Mouse (Mus musculus) liver, adult 2 months (tissue): ENCODE measurements around the gene Zbtb20. TPM values are rescaled to one million over a fixed set of nuclear protein-coding genes. Genes with fewer than 3 reads are reported as not detected.
A peak's percentile ranks its signal among the peaks of the same experiment; 100 is the strongest.

ENCODE experiments used
- DNase-seq: peaks from one replicate; pipeline ENCODE4 v3.0.0-alpha.2; 2011; ENCODE audit warnings: low read depth, low spot score; ENCODE audit errors: extremely low read depth
- H3K27ac ChIP-seq: fragments of 200-500 bp; replicated peaks from 2 replicates; pipeline ENCODE4 v1.5.1; 2012; ENCODE audit warnings: low read depth, mild to moderate bottlenecking, control low read depth, inconsistent platforms, low read length; ENCODE audit not compliant: insufficient read depth
- H3K27me3 ChIP-seq: fragments of 200-500 bp; 2 replicates; pipeline ENCODE4 v1.6.1; 2012; ENCODE audit warnings: mild to moderate bottlenecking, moderate library complexity, low read length, inconsistent platforms; ENCODE audit not compliant: control insufficient read depth, insufficient read depth
- H3K36me3 ChIP-seq: fragments of 200-500 bp; 2 replicates; pipeline ENCODE4 v1.6.1; 2012; ENCODE audit warnings: low read length, inconsistent platforms; ENCODE audit not compliant: control insufficient read depth, insufficient read depth
- H3K4me1 ChIP-seq: fragments of 200-500 bp; 2 replicates; pipeline ENCODE4 v1.6.1; 2011; ENCODE audit warnings: low read length; ENCODE audit not compliant: control insufficient read depth, insufficient read depth
- H3K4me3 ChIP-seq: fragments of 200-500 bp; 2 replicates; pipeline ENCODE4 v1.5.1; 2011; ENCODE audit warnings: low read depth, mild to moderate bottlenecking, control low read depth, low read length, moderate library complexity; ENCODE audit not compliant: insufficient read depth
- H3K79me2 ChIP-seq: fragments of 200-500 bp; 2 replicates; pipeline ENCODE4 v1.6.1; 2012; ENCODE audit warnings: inconsistent platforms, mild to moderate bottlenecking, low read length, moderate library complexity; ENCODE audit not compliant: control insufficient read depth, insufficient read depth
- H3K9ac ChIP-seq: fragments of 200-500 bp; 2 replicates; pipeline ENCODE4 v1.6.1; 2012; ENCODE audit warnings: low read depth, mild to moderate bottlenecking, control low read depth, inconsistent platforms, low read length
- CTCF ChIP-seq: fragments of 200-500 bp; IDR thresholded peaks from 2 replicates; pipeline ENCODE4 v1.5.1; 2011; ENCODE audit warnings: low read depth, low read length, control low read depth
- POLR2A ChIP-seq: fragments of 200-500 bp; IDR thresholded peaks from 2 replicates; pipeline ENCODE4 v1.6.1; 2011; ENCODE audit warnings: low read length, control low read depth; ENCODE audit not compliant: insufficient read depth; ENCODE audit errors: extremely low read depth
- WGBS: fragments of 180-500 bp; shearing (Covaris S2); methylation state at CpG from one replicate; pipeline ENCODE4 v1.1.7; 2018; 5-methylcytosine and 5-hydroxymethylcytosine counted together
- polyA plus RNA-seq: library from polyadenylated mRNA; depleted of rRNA; stranded (reverse); fragments of >200 nt; gene quantifications from 2 replicates; pipeline ENCODE4 v1.2.3, GENCODE M21; 2012
- total RNA-seq: library from RNA; depleted of rRNA; stranded (reverse); fragments of >200 nt; gene quantifications from 2 replicates; pipeline ENCODE4 v1.2.3, GENCODE M21; 2014

The Zbtb20 gene
- total and polyA plus RNA-seq, 2 experiments: 17.8 to 52.6 TPM

GRCm38 (mm10) chr16:43080923-43081702 lies 205.4 kb downstream of the Zbtb20 start:
- Histone ChIP-seq H3K27ac (peak overlapping the region; percentile 90), H3K4me3 (no peak overlapping the region), H3K9ac (0 out of 2 replicates have a peak overlapping the region, but pooled peaks have one; percentile 10), H3K4me1 (peaks cover 13% of the 10 kb centered on the region), H3K27me3 (no peaks in the 10 kb centered on the region), H3K79me2 (no peaks in the 10 kb centered on the region; the same call in 1 of the 2 replicates), H3K36me3 (no peaks in the 10 kb centered on the region)
- 66% methylated on average over 5 of the region's 5 CpGs for WGBS
- no peak for TF ChIP-seq CTCF
- TF ChIP-seq POLR2A: no peak
- peak; percentile 60 for DNase-seq

- WGBS: 91% methylated on average over 6 of the region's 6 CpGs
- no peaks in the 10 kb centered on the region for H3K27me3 ChIP-seq
- peaks cover 13% of the 10 kb centered on the region for H3K4me1 ChIP-seq
- no peak overlapping the region for H3K9ac ChIP-seq
- H3K79me2 ChIP-seq: no peaks in the 10 kb centered on the region; the same call in 1 of the 2 replicates
- no peak overlapping the region for H3K4me3 ChIP-seq
- H3K27ac ChIP-seq: no peak overlapping the region
- TF ChIP-seq CTCF (no peak), POLR2A (no peak)
- H3K36me3 ChIP-seq: no peaks in the 10 kb centered on the region
- DNase-seq: no peak
Observed at GRCm38 (mm10) chr16:43081995-43082394, 206.3 kb downstream of the Zbtb20 start.

- Histone ChIP-seq H3K27me3 (no peaks in the 10 kb centered on the region), H3K36me3 (no peaks in the 10 kb centered on the region), H3K27ac (no peak overlapping the region), H3K79me2 (no peaks in the 10 kb centered on the region; the same call in 1 of the 2 replicates), H3K4me1 (peaks cover 13% of the 10 kb centered on the region), H3K4me3 (no peak overlapping the region), H3K9ac (no peak overlapping the region)
- TF ChIP-seq CTCF (no peak), POLR2A (no peak)
- WGBS: 76% methylated on average over 5 of the region's 5 CpGs
- DNase-seq: no peak
Observed at GRCm38 (mm10) chr16:43082801-43083200, 207.1 kb downstream of the Zbtb20 start.

GRCm38 (mm10) chr16:43090188-43090587 lies 214.5 kb downstream of the Zbtb20 start:
- Histone ChIP-seq H3K27ac (no peak overlapping the region), H3K4me3 (no peak overlapping the region), H3K79me2 (no peaks in the 10 kb centered on the region), H3K27me3 (no peaks in the 10 kb centered on the region), H3K4me1 (no peaks in the 10 kb centered on the region), H3K9ac (no peak overlapping the region), H3K36me3 (no peaks in the 10 kb centered on the region)
- TF ChIP-seq CTCF (no peak), POLR2A (no peak)
- whole genome bisulfite sequencing: 87% methylated on average over 3 of the region's 3 CpGs
- no peak for DNase-seq

- WGBS: 89% methylated on average over 1 of the region's 1 CpGs
Observed at GRCm38 (mm10) chr16:43094161-43094560, 218.5 kb downstream of the Zbtb20 start.

GRCm38 (mm10) chr16:43094756-43095155 lies 219.1 kb downstream of the Zbtb20 start:
- Histone ChIP-seq H3K4me1 (no peaks in the 10 kb centered on the region), H3K27me3 (no peaks in the 10 kb centered on the region), H3K79me2 (no peaks in the 10 kb centered on the region), H3K4me3 (no peak overlapping the region), H3K36me3 (no peaks in the 10 kb centered on the region), H3K27ac (no peak overlapping the region), H3K9ac (no peak overlapping the region)
- DNase-seq: no peak
- no peak for TF ChIP-seq POLR2A
- TF ChIP-seq CTCF: no peak
- WGBS: 84% methylated on average over 6 of the region's 6 CpGs

More at GRCm38 (mm10) chr16:43094161-43094560, 218.5 kb downstream of the Zbtb20 start:
- TF ChIP-seq CTCF (no peak), POLR2A (no peak)
- Histone ChIP-seq H3K4me3 (no peak overlapping the region), H3K9ac (no peak overlapping the region), H3K4me1 (no peaks in the 10 kb centered on the region), H3K27me3 (no peaks in the 10 kb centered on the region), H3K27ac (no peak overlapping the region), H3K79me2 (no peaks in the 10 kb centered on the region), H3K36me3 (no peaks in the 10 kb centered on the region)
- no peak for DNase-seq
